Comparison of ENCODE assay signal across 24 mouse cellular contexts in the genomic region with DNA sequence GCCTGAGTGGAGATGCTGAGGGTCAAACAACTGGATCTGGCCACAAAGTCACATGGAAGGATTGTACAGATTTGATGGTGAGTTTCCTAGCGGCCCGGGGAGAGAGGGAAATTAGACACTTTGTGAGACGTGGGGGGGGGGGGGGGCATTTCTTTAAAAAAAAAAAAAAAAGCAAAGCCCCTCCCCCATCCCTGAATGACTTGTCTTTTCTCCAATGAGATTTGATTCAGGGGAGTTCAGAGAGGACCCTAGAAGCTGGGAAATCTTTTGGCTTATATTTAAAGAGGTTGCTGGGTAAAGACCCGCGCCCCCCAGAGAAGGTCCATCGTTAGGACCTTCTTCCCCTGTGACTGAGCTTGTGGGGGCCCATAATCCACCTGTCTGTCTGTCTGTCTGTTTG. TPM values are rescaled to one million over a fixed set of nuclear protein-coding genes. Genes with fewer than 3 reads are reported as not detected.
DNase-seq lines count a peak whose midpoint lies in the region; ATAC-seq and TF ChIP-seq lines count a peak whose summit lies in the region.
"Had no signal": no experiment of that assay in that cellular context is flagged by ENCODE, and none has a peak within 500 bp of the region (broad histone marks: within the 10 kb centered on the region; RNA-seq: fewer than 3 reads in every experiment).

No protein-coding gene starts in this region.

- H3K9ac ChIP-seq in MEL (ENCODE audit: control insufficient read depth, low read depth, low read length, poor library complexity, severe bottlenecking): peak overlapping the region; percentile 56
- H3K9ac ChIP-seq in liver, embryonic 11.5 days (ENCODE audit: low read depth, low read length): no peak overlapping the region
- H3K9ac ChIP-seq in intestine, embryonic 15.5 days: no peak overlapping the region
- H3K9ac ChIP-seq: forebrain, embryonic 15.5 days; heart, embryonic 13.5 days had no signal

- TF ChIP-seq CTCF in MEL (IDR thresholded peaks at IDR 0.05 in 2 of 3, conservative IDR thresholded peaks at IDR 0.05 in 1 of 3; ENCODE audit: control insufficient read depth in 1 of 3, insufficient read depth in 1 of 3, low read depth in 2 of 3, low read length in 3 of 3, poor library complexity in 1 of 3, severe bottlenecking in 1 of 3): no peak

- 53% methylated on average over 6 of the region's 6 CpGs for WGBS in liver, embryonic 11.5 days
- 6% methylated on average over 5 of the region's 6 CpGs for WGBS in macrophage (ENCODE audit: missing documents)
- WGBS in intestine, embryonic 15.5 days: 83% methylated on average over 6 of the region's 6 CpGs

- peak overlapping the region; percentile 59 for H3K27ac ChIP-seq in MEL (ENCODE audit: control insufficient read depth, low read depth, low read length)
- no peak overlapping the region; the same call in 1 of the 2 replicates for H3K27ac ChIP-seq in liver, embryonic 11.5 days (ENCODE audit: low read depth, low read length)
- H3K27ac ChIP-seq in macrophage: peak overlapping the region; percentile 98
- H3K27ac ChIP-seq in intestine, embryonic 15.5 days: no peak overlapping the region
- H3K27ac ChIP-seq: forebrain, embryonic 15.5 days had no signal

- no peak for ATAC-seq in megakaryocyte, adult 5-6 weeks (ENCODE audit: poor library complexity, severe bottlenecking)
- ATAC-seq in liver, embryonic 11.5 days (replicated peaks; ENCODE audit: low FRiP score): no peak
- no peak for ATAC-seq in intestine, embryonic 15.5 days
- ATAC-seq: forebrain, embryonic 15.5 days; hindbrain, embryonic 16.5 days; intestine, embryonic 16.5 days; midbrain, embryonic 16.5 days had no signal

- H3K4me1 ChIP-seq in megakaryocyte, embryonic 14.5 days: peaks cover 94% of the 10 kb centered on the region
- H3K4me1 ChIP-seq in MEL (ENCODE audit: control insufficient read depth in 1 of 2, insufficient read depth in 2 of 2, low read length in 2 of 2): peaks cover 0 to 11% of the 10 kb centered on the region in 2 experiments; a peak in 2 of 4 replicates
- peaks cover 4% of the 10 kb centered on the region; the same call in 1 of the 2 replicates for H3K4me1 ChIP-seq in liver, embryonic 11.5 days (replicated peaks; ENCODE audit: control insufficient read depth, insufficient read depth, low read length)
- H3K4me1 ChIP-seq in intestine, embryonic 15.5 days (replicated peaks): no peaks in the 10 kb centered on the region
- H3K4me1 ChIP-seq: forebrain, embryonic 15.5 days had no signal

- no peak for TF ChIP-seq EP300 in MEL (IDR thresholded peaks at IDR 0.05; ENCODE audit: low read depth in 1 of 2, low read length in 2 of 2)

- H3K27me3 ChIP-seq in megakaryocyte, embryonic 14.5 days (replicated peaks): peaks cover 3% of the 10 kb centered on the region
- no peaks in the 10 kb centered on the region for H3K27me3 ChIP-seq in MEL (ENCODE audit: control insufficient read depth in 1 of 2, insufficient read depth in 2 of 2, low read length in 2 of 2)
- H3K27me3 ChIP-seq in liver, embryonic 11.5 days (replicated peaks; ENCODE audit: control insufficient read depth, insufficient read depth, low read length): no peaks in the 10 kb centered on the region
- no peaks in the 10 kb centered on the region; the same call in 1 of the 2 replicates for H3K27me3 ChIP-seq in intestine, embryonic 15.5 days (replicated peaks)
- H3K27me3 ChIP-seq: forebrain, embryonic 15.5 days; heart, embryonic 13.5 days had no signal

- TF ChIP-seq POLR2A in MEL (IDR thresholded peaks at IDR 0.05; ENCODE audit: control insufficient read depth in 1 of 2, insufficient read depth in 1 of 2, low read depth in 1 of 2, low read length in 2 of 2, poor library complexity in 1 of 2): no peak

- DNase-seq in MEL (ENCODE audit: low read depth, low spot score): no peak
- DNase-seq in liver, embryonic 11.5 days (ENCODE audit: low spot score): no peak
- DNase-seq in adrenal gland, adult 18-20 months (ENCODE audit: low spot score in 2 of 2): no peak
- DNase-seq: cerebellum, adult 8-10 months; cerebellum, postnatal 25 days; left cerebral cortex, postnatal 4 days; right cerebral cortex, adult 18-20 months; right cerebral cortex, postnatal 4 days had no signal

- peaks cover 18% of the 10 kb centered on the region for H3K9me3 ChIP-seq in megakaryocyte, embryonic 14.5 days
- H3K9me3 ChIP-seq in MEL (replicated peaks; ENCODE audit: insufficient read depth, low read length): no peaks in the 10 kb centered on the region
- no peaks in the 10 kb centered on the region for H3K9me3 ChIP-seq in liver, embryonic 11.5 days (ENCODE audit: control insufficient read depth, low read length)
- no peaks in the 10 kb centered on the region for H3K9me3 ChIP-seq in intestine, embryonic 15.5 days
- H3K9me3 ChIP-seq: forebrain, embryonic 15.5 days; heart, embryonic 13.5 days had no signal

- H3K79me2 ChIP-seq in MEL (ENCODE audit: control insufficient read depth, insufficient read depth, low read length, poor library complexity) (no peaks in the 10 kb centered on the region), macrophage (ENCODE audit: inconsistent target) (peaks cover 44% of the 10 kb centered on the region)

- H3K36me3 ChIP-seq in megakaryocyte, embryonic 14.5 days (replicated peaks; ENCODE audit: low read length): peaks cover 31% of the 10 kb centered on the region
- H3K36me3 ChIP-seq in MEL (ENCODE audit: control insufficient read depth in 1 of 2, insufficient read depth in 2 of 2, low read length in 2 of 2): no peaks in the 10 kb centered on the region
- no peaks in the 10 kb centered on the region for H3K36me3 ChIP-seq in liver, embryonic 11.5 days (ENCODE audit: control insufficient read depth, insufficient read depth, low read length)
- peaks cover 12% of the 10 kb centered on the region; the same call in 1 of the 2 replicates for H3K36me3 ChIP-seq in macrophage (ENCODE audit: inconsistent target)
- no peaks in the 10 kb centered on the region for H3K36me3 ChIP-seq in intestine, embryonic 15.5 days
- H3K36me3 ChIP-seq: forebrain, embryonic 15.5 days; heart, embryonic 13.5 days had no signal

- peak overlapping the region; percentile 94 for H3K4me3 ChIP-seq in megakaryocyte, embryonic 14.5 days (replicated peaks)
- H3K4me3 ChIP-seq in MEL (ENCODE audit: control insufficient read depth in 1 of 2, insufficient read depth in 1 of 2, low read depth in 2 of 2, low read length in 2 of 2) (peak overlapping the region; percentile 58 to 73), macrophage (ENCODE audit: inconsistent target) (peak overlapping the region; percentile 86)
- H3K4me3 ChIP-seq in liver, embryonic 11.5 days (ENCODE audit: low read depth, low read length): peak overlapping the region; percentile 41; the same call in 1 of the 2 replicates
- no peak overlapping the region for H3K4me3 ChIP-seq in intestine, embryonic 15.5 days (replicated peaks)
- H3K4me3 ChIP-seq: forebrain, embryonic 15.5 days; heart, adult 2 months; heart, embryonic 13.5 days had no signal

- TF ChIP-seq RAD21 in MEL (IDR thresholded peaks at IDR 0.05; ENCODE audit: low read depth, low read length): no peak

- H3K4me2 ChIP-seq in liver, embryonic 11.5 days: peak overlapping the region; percentile 49
- H3K4me2 ChIP-seq in intestine, embryonic 15.5 days (replicated peaks): no peak overlapping the region
- H3K4me2 ChIP-seq: forebrain, embryonic 15.5 days; heart, embryonic 13.5 days; midbrain, embryonic 11.5 days had no signal

RNA-seq across cellular contexts. Expression of a gene that starts 0.3 kb away (rescaled TPM):
- 27.7 and 31.6 TPM in 2 replicates for polyA plus RNA-seq in megakaryocyte, embryonic 14.5 days (2012; ENCODE audit: insufficient read depth, low replicate concordance)
- total RNA-seq in megakaryocyte, adult 5-6 weeks (2015): 137 and 141 TPM in 2 replicates
- 263 and 285 TPM in 2 replicates for total RNA-seq in megakaryocyte, adult 5-6 weeks (2017)
- total RNA-seq in MEL (2012; rRNA removed): 8.7 and 9.2 TPM in 2 replicates
- polyA plus RNA-seq in MEL (2012; ENCODE audit: insufficient read depth in 1 of 2, insufficient read length in 2 of 2, low read depth in 1 of 2, low replicate concordance in 2 of 2, missing spikeins in 1 of 2) (10 to 100 TPM in 1 of 2 experiments, not detected in 1; 23.5 TPM), macrophage (2018) (240 to 319 TPM (median 275 TPM) in 3 replicates)
- 7.8 and 9.5 TPM in 2 replicates for polyA plus RNA-seq in liver, embryonic 11.5 days (2014; fragmentation: Nextera tagmentation; extraction: Ambion mirVana)
- 1,000 to 10,000 TPM in 7 of 26 experiments, 100 to 1,000 TPM in 19; 198 to 1,124 (median 784) TPM for total RNA-seq in macrophage (2018; cell fraction: chromatin; rRNA removed)
- 100 to 1,000 TPM; 130 to 274 (median 205) TPM for total RNA-seq in macrophage (2018; cell fraction: cytosol; rRNA removed)
- 100 to 1,000 TPM; 127 to 775 (median 373) TPM for total RNA-seq in macrophage (2018; cell fraction: nucleus; rRNA removed)
- polyA plus RNA-seq in intestine, embryonic 15.5 days (2015; fragmentation: Nextera tagmentation; extraction: Ambion mirVana): 8.0 and 8.2 TPM in 2 replicates
- total RNA-seq in adrenal gland, adult 18-20 months (2021): 1 to 10 TPM; 8.0 to 9.9 TPM

RNA-seq across cellular contexts. Expression of a gene that starts 23.9 kb away (rescaled TPM):
- 860 and 3,464 TPM in 2 replicates for polyA plus RNA-seq in megakaryocyte, embryonic 14.5 days (2012; ENCODE audit: insufficient read depth, low replicate concordance)
- 581 and 637 TPM in 2 replicates for total RNA-seq in megakaryocyte, adult 5-6 weeks (2015)
- total RNA-seq in megakaryocyte, adult 5-6 weeks (2017): 416 and 453 TPM in 2 replicates
- 257 and 268 TPM in 2 replicates for total RNA-seq in MEL (2012; rRNA removed)
- polyA plus RNA-seq in MEL (2012; ENCODE audit: insufficient read depth in 1 of 2, insufficient read length in 2 of 2, low read depth in 1 of 2, low replicate concordance in 2 of 2, missing spikeins in 1 of 2): 100 to 1,000 TPM; 772 to 881 TPM
- 124 and 126 TPM in 2 replicates for polyA plus RNA-seq in liver, embryonic 11.5 days (2014; fragmentation: Nextera tagmentation; extraction: Ambion mirVana)
- 100 to 1,000 TPM in 15 of 26 experiments, 10 to 100 TPM in 11; 32.8 to 268 (median 126) TPM for total RNA-seq in macrophage (2018; cell fraction: chromatin; rRNA removed)
- total RNA-seq in macrophage (2018; cell fraction: cytosol; rRNA removed): 100 to 1,000 TPM; 202 to 920 (median 428) TPM
- total RNA-seq in macrophage (2018; cell fraction: nucleus; rRNA removed): 100 to 1,000 TPM in 18 of 26 experiments, 10 to 100 TPM in 8; 52.1 to 327 (median 189) TPM
- 169 to 717 TPM (median 258 TPM) in 3 replicates for polyA plus RNA-seq in macrophage (2018)
- polyA plus RNA-seq in intestine, embryonic 15.5 days (2015; fragmentation: Nextera tagmentation; extraction: Ambion mirVana): 15.7 and 21.4 TPM in 2 replicates
- total RNA-seq in adrenal gland, adult 18-20 months (2021): 1 to 10 TPM; 4.2 to 8.9 TPM

RNA-seq across cellular contexts. Expression of a gene that starts 52.0 kb away (rescaled TPM):
- polyA plus RNA-seq in megakaryocyte, embryonic 14.5 days (2012; ENCODE audit: insufficient read depth, low replicate concordance): not detected in 2 replicates
- total RNA-seq in megakaryocyte, adult 5-6 weeks (2015): 0.02 TPM in 1 of 2 replicates, not detected in the other
- not detected in 2 replicates for total RNA-seq in megakaryocyte, adult 5-6 weeks (2017)
- total RNA-seq in MEL (2012; rRNA removed): not detected in 2 replicates
- not detected for polyA plus RNA-seq in MEL (2012; ENCODE audit: insufficient read depth in 1 of 2, insufficient read length in 2 of 2, low read depth in 1 of 2, low replicate concordance in 2 of 2, missing spikeins in 1 of 2)
- polyA plus RNA-seq in liver, embryonic 11.5 days (2014; fragmentation: Nextera tagmentation; extraction: Ambion mirVana): not detected in 2 replicates
- not detected for total RNA-seq in macrophage (2018; cell fraction: chromatin; rRNA removed)
- total RNA-seq in macrophage (2018; cell fraction: cytosol; rRNA removed): not detected
- not detected for total RNA-seq in macrophage (2018; cell fraction: nucleus; rRNA removed)
- polyA plus RNA-seq in macrophage (2018): not detected in 3 replicates
- 0.23 and 0.24 TPM in 2 replicates for polyA plus RNA-seq in intestine, embryonic 15.5 days (2015; fragmentation: Nextera tagmentation; extraction: Ambion mirVana)
- 1 to 10 TPM in 1 of 2 experiments, under 1 TPM in 1; 0.45 to 1.2 TPM for total RNA-seq in adrenal gland, adult 18-20 months (2021)
- total RNA-seq: gastrocnemius, adult 18-20 months; gastrocnemius, postnatal 36 days; heart, adult 2 months; heart, postnatal 14 days had no signal
- polyA plus RNA-seq: CD4-positive, CD25-positive, alpha-beta regulatory T cell, adult 4 months; embryonic facial prominence, embryonic 11.5 days; heart, adult 2 months; heart, embryonic 13.5 days; midbrain, embryonic 11.5 days had no signal

Comparison
In these comparisons a context has a peak if more than half of its experiments do, and no peak if none do; other contexts are left out.
1. H3K27ac ChIP-seq: peak in MEL (single experiment) and macrophage (single experiment); none in liver, embryonic 11.5 days (single experiment) and intestine, embryonic 15.5 days (single experiment).